Mouse (Mus musculus) kidney, adult 18-20 months (tissue): ENCODE data around the gene Ctsa.
"Not testable (repeated sequence)": the region's sequence is repeated elsewhere in the genome, so short reads cannot be mapped to it uniquely, and the experiment has no call there.

Experiments
- DNase-seq: peaks from one replicate; pipeline ENCODE4 v3.0.0; 2021

The Ctsa gene

DNA sequence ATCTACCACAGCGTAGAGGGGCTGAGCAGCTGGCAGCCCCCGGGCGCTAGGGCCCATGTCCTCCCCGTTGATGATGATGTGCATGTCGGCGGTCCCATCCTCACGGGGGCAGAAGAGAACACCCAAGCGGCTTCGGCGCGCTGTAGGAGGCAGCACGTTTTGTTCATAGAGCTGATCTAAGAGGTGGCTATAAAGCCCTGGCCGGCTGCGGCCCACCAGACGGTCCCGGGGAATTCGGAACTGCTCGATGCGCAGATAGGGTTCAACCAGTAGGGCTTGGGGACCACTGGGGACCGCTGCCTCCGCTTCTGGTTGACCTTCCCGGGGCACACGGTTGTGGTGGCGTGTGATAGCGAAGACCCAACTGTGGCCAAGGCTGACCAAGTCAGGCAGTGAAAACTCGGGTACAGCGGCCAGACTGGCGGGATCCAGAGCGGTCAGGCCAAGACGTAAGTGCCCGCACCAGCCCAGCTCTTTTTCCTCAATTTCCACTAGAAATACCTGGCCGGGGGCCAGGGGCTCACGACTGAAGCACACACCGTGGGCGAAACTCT is at the start of gene Ctsa:
Gene Ctsa, plus strand, starts transcription at position 126 of the 554 bp plus-strand sequence.
- peak; percentile 78 for DNase-seq

DNA sequence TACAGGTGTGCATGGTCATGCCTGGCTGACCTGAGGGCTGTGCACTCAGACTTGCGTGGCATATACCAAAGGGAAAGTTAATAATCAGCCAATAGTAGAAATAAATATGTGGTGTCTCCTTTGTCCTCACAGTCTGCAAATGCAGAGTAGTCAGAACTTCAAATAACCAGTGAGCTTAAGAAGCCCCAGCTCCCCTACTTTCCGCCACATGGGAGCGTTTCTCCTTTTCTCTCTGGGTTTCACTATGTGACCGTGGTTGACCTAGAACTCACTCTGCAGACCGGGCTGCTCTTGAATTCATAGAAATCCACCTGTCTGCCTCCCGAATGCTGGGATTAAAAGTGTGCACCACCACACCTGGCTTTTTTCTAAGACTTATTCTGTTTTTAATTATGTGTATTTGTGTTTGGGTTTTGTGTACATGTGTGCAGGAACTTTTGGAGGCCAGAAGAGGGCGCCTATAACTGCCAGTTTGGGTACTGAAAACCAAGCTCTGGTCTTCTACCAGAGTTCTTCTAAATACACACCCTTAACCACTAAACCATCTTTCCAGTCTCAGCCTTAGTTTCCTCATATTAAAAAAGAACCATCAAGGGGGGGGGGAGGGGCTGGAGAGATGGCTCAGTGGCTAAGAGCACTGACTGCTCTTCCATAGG is 48.6 kb upstream of the Ctsa start:
- no peak for DNase-seq

DNA sequence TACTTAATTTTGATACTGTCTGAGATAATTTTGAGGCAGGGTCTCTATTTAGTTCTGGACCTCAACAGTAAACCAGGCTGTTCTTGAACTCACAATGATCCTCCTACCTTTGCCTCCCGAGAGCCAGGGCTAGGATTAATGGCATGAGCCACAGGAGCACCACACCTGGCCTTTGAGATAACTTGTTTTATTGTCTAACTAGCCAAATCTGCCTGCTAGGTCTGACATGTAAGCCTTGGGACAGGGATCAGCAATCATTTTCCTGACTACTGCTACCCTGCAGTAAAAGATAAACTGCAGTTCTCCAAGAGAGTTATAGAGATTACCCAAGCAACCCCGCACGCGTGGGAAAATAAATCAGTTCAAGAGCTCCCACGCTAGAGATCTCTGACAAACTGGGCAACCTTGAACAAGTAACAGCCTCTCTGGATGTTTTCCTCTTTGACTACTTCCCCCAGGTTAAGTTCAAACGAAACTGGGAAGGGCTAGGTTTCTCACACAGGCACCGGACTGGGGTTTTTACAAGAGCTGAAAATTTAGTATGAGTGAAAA is 47.7 kb upstream of the Ctsa start:
- no peak for DNase-seq

DNA sequence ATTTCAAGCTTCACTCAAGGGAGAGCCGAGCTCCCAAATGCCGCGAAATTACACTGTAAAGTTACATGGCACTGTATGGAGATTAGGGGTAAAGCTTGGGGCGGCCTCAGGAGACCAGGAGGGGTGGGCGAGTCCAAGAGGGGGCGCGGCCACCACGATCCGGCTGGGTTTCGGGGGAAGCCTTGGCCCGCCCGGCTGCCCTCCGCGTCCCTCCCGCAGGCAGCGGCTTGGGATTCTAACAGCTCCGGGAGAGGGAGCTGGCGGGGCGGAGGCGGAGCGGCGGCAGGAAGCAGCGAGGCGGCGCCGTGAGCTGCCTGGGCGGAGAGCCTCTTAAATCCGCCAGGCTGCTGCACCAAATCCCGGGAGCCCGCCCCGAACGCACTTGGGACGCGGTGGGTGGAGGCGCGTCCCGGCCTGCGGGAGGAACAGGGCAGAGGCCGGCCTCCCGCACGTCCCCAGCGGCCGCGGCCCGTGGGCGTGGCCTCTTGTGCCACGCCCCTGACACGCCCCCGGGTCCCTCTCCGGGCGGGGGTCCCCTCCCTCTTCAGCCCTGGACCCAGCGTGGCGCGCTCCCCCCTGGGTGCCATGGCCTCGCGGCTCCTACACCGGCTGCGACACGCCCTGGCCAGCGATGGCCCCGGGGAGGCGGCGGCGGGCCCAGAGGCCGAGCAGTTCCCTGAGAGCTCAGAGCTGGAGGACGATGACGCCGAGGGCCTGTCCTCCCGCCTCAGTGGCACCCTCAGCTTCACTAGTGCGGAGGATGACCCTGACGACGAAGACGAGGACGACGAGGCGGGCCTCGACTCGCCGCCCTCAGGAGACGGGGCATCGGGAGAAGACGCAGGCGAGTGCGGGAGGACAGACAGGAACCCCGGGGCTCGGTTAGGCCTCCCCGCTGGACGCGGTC is 46.9 kb upstream of the Ctsa start, which contains the start of gene Snx21:
Gene Snx21, plus strand, starts transcription at position 343 of the 907 bp plus-strand sequence.
- DNase-seq, result peak; percentile 93

DNA sequence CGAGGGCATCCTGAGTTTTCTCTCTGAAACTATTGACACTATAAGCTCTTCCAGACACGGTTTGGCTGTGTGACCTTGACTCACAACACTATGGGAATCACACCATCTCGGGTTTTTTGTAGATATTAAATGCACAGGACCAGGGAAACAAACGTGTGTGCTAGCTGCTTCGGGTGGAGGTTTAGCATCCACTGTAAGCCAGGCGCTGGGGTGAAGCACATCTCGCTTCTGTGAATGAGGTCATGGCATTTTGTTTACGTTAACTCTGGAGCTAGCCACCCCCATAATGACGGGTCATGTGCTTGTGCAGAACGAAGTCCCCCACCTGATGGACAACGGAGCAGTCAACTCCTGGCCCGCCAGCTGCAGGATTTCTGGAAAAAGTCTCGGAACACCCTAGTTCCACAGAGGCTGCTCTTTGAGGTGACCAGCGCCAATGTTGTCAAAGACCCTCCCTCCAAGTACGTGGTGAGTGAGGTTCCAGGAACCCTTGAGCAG is 46.2 kb upstream of the Ctsa start:
- no peak for DNase-seq

DNA sequence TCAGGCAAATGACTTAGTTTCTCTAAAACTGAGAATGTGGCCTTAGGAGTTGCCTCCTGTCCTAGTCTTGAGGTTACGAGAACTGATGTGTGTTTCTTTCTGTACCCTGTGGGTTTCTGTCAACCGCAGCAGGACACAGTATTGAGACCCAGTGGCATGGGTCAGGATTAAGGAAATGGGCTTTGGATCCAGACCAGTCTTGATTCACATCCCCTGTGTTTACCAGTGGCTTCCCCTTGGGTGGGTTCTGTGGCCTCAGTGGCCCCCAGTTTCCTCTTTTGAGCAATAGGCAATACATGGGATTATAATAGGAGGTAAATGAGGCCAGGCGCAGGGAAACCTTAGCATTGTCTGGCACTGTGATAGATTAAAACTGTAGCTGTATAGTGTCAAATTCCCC is 45.6 kb upstream of the Ctsa start:
- no peak for DNase-seq

DNA sequence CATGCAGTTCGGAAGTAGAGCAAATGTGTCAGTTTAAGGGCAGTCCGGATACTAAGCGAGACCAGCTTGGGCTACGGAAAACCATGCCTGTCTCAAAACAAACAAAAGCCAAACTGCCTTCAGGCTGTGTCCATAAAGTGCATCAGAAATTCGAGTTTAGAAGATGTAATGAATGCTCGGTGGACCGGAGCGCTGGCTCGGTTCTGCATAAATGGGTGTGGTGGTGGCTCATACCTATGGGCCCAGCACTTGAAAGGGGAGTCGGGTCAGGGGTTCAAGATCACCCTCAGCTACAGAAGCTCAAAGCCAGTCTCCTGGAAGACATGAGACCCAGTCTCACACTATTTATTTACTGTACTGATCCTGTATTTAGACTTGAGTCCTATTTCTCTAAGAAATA is 44.9 kb upstream of the Ctsa start:
- DNase-seq, result no peak

DNA sequence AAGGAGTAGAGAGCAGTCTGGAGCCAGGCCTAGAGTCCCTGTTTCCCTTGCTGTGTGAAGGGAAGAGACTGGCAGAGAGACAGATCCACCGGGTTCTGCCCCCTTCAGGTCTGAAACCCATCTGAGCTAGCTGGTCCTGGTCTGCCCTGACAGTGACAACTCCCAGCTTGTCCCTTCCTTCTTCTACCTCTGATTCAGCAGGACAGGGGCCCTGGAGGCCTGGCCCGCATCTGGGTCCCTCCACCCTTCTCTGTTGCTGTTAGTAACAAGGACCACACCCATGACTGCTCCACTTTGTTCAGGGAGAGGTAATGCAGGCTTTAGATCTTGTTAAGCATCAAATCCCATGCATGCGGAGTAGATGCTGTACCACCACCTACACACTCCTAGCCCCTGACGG is 44.3 kb upstream of the Ctsa start:
- no peak for DNase-seq

DNA sequence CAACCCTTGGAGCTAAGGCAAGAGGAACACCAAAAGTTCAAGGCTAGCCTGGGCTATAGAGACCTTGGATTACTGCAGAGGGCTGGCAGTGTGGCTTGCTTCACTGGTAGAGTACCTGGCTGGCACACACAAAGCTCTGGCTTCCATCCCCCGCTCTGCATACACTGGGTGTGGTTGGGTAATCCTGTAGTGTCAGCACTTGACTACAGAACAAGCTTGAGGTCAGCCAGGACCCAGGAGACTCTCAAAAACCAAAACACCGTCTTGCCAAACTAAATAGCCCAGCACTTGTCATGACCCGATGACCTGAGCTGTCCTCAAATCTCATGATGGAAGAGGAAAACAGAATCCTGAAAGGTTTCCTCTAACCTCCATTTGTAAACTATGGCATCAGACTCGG is 42.2 kb upstream of the Ctsa start:
- no peak for DNase-seq

DNA sequence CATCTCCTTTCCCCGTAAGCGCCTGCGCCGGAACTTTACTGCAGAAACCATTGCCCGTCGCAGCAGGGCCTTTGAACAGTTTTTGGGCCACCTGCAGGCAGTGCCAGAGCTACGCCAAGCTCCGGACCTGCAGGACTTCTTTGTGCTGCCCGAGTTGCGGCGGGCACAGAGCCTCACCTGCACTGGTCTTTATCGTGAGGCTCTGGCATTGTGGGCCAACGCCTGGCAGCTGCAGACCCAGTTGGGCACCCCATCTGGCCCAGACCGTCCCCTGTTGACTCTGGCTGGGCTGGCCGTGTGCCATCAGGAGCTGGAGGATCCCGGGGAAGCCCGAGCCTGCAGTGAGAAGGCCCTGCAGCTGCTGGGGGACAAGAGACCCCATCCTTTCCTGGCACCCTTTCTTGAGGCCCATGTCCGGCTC is 40.8 kb upstream of the Ctsa start:
- no peak for DNase-seq

DNA sequence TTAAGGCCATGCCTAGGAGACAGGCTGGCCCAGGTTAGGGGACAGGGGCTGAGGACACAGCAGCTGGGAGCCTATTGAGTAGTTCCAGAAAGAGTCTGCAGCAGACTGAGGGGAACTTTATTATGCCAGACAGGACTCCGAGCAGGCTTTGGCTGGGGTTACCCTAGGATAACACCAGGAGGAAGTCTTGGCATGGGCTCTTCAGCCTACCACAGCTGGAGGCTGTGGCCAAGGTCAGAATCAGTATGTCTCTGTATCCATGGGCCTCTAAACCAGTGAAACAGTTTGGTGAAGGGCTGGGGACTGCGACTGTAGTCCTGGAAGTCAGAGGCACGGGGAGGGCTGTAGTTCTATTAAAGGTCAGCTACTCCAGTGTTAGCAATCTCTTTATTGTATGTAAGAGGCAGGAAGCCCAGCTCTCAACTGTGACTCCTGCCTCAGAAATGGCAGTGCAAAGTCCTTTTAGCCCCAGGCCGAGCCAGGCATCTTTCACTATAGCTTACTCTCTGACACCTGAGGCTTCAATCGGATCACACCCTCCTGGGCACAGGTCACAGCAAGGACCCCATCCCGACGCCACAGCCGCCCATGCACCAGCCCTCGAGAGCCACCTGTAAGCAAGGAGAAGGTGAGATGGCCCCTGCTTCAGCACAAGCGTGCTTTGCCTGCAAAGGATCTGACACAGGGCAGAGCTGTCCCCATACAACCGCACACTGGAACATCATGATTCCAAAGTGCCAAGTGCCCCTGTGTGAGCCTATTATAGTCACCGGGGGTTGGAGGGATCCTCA is 40.1 kb upstream of the Ctsa start:
- DNase-seq, result no peak

DNA sequence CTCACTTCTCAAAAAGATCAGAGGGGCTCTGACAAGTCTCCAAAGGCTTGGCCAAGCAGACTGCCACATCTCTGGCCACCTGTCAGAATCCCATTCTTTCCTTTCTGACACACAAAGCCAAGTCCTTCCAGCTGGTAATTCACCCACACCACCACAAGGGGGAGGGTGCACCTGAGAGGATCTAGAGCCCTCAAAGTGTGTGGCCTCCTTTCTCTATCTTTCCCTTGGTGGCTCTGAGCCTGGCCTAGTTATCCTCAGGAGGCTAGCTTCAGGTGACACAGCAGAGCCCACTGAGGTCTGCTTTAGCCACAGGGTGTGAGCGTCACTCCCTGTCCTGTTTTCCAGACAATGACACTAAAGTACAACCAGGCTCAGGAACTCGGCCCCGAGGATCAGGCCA is 39.4 kb upstream of the Ctsa start:
- peak; percentile 73 for DNase-seq

DNA sequence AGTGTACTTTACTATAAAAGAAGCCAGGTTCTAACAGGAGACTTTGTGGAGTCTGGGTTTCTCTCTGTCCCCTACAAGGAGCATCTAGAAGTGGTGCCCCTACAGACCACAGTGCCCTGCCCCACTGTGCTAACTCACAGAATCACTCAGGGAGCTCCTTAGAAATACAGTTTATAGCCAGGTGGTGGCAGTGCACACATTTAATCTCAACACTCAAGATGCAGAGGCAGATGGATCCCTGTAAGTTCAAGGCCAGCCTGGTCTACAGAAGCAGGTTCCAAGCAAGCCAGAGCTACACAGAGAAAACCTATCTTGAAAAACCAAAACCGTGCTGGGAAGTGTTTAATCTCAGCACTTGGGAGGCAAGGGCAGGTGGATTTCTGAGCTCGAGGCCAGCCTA is 38.9 kb upstream of the Ctsa start:
- no peak for DNase-seq

DNA sequence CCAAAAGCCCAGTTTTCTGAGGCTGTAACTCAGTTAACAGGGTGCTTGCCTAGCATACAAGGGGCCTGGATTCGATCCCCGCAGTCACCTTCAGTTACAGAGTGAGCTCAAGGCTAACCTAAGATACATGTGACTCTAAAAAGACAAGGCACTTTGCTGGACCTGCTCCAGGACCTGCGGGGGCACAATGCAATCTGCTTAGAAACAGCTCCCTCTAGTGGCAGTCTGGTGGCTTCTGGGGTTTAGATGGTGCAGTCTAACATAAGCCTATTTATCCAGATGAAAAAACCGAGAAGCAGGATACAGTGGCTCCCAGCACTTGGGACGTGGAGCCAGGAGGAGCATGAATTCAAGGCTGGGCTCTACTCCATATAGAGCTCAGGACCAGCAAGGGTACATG is 38.4 kb upstream of the Ctsa start:
- DNase-seq, result peak; percentile 85

DNA sequence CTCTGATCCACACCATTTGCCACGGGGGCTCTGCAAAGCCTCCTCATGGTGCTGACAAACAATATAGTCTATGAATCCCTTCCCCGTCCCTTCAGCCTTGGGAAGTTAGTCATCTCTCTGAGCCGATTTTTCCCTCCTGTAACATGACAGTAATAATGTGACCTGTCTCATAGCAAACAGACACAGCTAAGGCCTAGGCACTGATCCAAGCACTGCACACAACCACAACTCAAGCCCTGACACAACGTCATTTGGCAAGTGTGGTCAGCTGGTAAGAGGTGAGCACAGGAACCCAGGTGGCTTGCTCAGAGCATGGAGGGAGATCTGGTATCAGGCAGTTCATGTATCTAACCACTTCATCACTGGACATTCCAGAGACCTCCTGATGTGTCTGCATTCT is 36.8 kb upstream of the Ctsa start:
- DNase-seq, result no peak

DNA sequence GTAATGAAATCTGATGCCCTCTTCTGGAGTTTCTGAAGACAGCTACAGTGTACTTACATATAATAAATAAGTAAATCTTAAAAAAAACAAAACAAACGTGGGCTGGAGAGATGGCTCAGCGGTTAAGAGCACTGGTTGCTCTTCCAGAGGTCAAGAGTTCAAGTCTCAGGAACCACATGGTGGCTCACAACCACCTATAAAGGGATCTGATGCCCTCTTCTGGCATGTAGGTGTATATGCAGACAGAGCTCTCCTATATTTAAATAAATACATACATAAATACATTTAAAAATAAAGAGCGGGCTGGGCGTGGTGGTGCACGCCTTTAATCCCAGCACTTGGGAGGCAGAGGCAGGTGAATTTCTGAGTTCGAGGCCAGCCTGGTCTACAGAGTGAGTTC is 34.1 kb upstream of the Ctsa start:
- DNase-seq, result not testable (repeated sequence)

DNA sequence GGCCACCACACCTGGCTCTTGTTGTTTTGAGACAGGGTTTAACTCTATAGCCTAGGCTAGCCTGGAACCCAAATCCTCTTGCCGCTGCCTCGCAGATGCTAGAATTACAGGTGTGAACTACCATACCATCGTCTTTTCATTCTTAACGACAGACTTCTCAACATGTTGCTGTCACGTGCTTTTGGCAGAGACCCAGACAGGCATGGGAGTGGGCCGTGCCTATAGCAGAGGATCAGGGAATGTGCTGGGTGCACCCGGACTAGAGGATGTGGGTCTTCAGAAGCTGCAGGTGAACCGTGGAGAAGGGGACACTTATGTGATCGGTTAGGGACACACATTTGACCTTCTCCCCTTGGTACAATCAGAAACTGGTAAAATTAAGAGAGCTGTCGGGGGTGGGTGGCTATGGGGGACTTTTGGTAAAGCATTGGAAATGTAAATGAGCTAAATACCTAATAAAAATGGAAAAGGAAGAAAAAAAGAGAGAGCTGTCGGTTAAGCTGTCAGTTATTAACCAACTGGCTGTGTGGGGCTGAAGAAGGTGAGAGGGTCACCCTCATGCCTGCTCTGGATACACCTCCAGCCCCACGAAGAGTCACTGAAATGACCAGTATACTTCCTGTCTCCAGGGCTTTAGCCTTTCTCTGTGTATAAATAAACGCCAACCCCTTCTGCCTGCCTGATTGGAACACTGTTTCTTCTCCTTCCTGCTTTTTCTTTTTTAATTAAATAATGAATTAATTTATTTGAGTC is 32.2 kb upstream of the Ctsa start:
- DNase-seq, result peak; percentile 25

DNA sequence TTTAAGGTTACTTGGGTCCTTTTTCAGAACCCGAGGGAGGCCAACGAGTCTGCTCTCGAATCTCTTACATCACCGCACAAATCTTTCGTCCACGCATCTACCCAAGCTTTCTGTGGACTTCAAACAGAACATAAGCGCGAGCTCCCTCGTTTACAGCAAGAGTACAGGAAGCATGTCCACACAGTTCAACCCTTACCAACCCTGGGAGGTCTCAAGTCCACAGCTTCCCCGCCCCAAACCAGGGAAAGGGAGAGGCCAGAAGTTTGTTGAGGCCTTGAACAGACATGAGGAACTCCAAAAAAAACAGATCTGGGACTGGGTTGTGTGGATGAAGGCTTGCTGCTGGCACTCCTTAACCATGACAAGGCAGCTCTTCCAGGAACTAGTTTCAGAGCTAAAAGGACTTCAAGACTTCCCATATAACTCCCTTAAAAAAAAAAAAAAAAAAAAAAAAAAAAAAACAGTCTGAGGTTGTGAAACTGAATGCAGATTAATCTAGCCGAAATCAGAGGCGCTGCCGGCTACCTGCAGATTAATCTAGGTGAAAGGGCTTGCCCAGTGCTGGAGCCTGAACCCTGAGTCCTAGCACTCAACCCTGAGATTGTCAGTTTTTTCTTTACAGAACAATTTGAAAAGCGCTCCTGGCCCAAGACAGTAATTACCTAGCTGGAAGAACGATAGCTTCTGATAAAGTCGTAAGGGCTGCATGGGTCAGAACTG is 29.3 kb upstream of the Ctsa start:
- peak; percentile 27 for DNase-seq

DNA sequence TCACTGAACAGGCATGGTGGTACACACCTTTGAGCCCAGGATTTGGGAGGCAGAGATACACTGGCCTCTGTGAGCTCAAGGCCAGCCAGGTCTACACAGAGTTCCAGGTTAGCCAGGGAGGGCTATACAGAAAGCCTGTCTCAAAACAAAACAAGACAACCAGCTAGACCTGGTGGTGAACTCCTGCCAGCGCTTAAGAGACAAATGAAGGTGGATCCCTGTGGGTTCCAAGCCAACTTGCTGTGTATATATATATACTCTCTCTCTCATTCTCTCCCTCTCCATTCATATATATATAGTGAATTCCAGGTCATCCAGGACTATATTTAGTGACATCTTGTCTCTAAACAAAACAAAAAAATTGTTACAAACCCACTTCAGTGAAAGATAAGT is 28.8 kb upstream of the Ctsa start:
- no peak for DNase-seq

DNA sequence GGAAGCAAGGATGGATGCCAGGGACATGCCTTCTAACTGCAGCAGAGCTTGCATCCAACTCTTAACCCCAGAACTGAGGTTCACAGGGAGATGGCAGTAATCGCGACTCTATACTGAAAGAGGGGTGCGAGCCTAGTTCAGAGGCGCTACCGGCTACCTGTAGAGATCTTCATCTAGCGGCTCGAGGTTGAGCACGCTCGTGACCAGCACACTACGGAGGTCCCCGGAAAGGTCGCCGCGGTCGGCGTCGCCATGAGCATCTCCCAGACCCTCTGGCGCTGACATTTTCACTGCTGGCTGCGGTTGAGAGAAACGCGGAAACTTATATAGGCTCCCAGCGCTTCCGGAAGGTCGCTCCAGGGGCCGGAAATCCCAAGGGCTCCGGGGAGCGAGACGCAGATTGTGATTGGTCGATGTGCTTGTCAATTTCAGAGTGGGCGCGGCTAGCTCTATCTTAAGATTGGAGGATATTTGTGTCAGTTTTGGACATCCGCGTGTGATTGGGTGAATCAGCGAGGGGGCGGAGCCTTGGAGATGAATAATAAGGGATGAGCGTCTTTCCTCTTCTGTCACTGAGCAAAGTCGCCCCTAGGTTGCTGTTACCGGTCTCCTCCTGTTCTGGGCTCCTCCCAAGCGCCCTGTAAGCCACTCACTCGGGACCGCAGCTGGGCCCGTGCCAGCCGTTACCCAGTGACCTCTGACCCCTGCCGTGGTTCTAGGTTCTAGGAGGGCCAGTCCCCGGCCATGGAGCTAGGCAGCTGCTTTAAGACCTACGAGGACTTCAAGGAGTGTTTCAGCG is 27.9 kb upstream of the Ctsa start, which contains the start of the genes Acot8 and Zswim3:
Gene Acot8, minus strand, starts transcription at position 350 of the 799 bp plus-strand sequence.
Gene Zswim3, plus strand, starts transcription at position 566 of the 799 bp plus-strand sequence.
- DNase-seq, result peak; percentile 100
